Mouse (Mus musculus) frontal cortex, postnatal 14 days (tissue): Measurements from ENCODE around the gene Lima1.
A peak's percentile ranks its signal among the peaks of the same experiment; 100 is the strongest.
"Not testable (repeated sequence)": the region's sequence is repeated elsewhere in the genome, so short reads cannot be mapped to it uniquely, and the experiment has no call there.

Experiments
- DNase-seq, 2 experiments: peaks; one replicate each; pipeline ENCODE4 v3.0.0; 2022; ENCODE audit warnings: low spot score in 2 of 2

Lima1 gene

GRCm38 (mm10) chr15:99834681-99835080 lies 40.6 kb downstream of the Lima1 start:
- no peak for DNase-seq

GRCm38 (mm10) chr15:99833648-99834454 lies 41.4 kb downstream of the Lima1 start:
- DNase-seq = no peak

DNA sequence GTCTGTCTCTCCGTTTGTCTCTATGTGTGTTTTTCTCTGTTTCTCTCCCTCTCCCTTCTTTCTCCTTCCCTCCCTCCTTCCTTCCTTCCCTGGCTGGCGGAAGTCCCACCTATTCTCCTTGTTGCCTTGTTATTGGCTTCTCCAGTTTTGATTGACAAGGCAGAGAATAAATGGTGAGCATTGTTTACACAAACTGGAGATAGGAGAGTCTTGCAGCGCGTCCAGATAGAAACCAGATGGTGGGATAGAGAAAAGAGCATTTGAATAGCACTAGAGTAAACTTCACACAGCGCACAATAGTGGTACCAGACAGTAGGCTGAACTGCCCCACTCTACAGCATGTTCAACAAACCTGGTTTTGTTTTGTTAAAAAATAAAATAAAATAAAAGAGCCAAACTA lies 43.7 kb downstream of the Lima1 start:
- no peak for DNase-seq

DNA sequence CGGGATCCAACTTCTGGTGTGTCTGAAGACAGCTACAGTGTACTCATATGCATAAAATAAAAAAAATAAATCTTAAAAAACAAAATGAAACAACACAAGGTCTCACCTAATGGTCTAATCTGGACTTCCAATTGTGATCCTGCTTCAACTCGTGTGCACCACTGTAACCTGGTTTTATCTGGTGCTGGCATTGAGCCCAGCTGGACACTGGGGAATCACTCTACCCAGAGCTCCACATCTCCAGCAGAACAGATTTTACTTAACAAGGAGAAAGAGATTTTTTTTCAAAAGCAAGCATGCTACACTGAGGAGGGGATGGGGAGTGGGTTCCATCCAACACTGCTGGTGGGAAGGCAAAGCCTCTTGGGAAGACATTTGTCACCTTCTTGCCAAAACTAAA lies 47.2 kb downstream of the Lima1 start:
- DNase-seq = no peak

GRCm38 (mm10) chr15:99826210-99826888 lies 48.9 kb downstream of the Lima1 start:
- no peak for DNase-seq

DNA sequence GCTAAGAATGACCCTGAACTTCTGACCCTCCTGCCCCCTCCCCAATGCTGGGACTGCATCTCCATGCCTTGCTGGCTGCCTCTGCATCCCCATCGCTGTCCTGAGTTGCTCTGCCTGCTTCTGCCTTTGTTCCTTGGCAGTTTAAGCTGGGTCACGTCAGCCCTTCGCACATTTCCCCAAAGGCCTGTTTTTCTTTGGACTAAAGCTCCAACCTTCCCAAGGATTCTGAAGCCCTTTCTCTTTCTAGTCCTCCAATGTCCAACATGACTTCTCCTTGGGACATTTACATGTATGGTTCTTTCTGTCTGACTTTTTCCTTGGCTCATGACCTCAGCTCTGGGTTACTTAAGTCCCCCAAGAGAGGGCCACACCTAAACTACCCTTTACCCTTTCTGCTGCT lies 50.0 kb downstream of the Lima1 start:
- DNase-seq = no peak

- no peak for DNase-seq
Observed at GRCm38 (mm10) chr15:99823322-99823898, 51.8 kb downstream of the Lima1 start.

DNA sequence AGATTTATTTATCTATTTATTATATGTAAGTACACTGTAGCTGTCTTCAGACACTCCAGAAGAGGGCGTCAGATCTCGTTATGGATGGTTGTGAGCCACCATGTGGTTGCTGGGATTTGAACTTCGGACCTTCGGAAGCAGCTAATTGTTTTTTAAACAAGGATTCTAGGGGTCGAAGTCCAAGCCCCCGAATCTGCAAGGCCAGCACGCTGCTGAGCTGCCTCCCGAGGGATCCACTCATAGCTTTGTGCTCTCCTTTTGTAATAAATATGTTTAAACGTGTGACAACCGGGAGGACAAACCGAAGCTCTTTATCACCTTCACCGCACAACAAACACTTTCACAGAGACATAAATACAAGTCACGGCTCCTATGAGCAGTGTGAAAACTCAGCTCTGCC lies 52.8 kb downstream of the Lima1 start:
- DNase-seq = not testable (repeated sequence)

DNA sequence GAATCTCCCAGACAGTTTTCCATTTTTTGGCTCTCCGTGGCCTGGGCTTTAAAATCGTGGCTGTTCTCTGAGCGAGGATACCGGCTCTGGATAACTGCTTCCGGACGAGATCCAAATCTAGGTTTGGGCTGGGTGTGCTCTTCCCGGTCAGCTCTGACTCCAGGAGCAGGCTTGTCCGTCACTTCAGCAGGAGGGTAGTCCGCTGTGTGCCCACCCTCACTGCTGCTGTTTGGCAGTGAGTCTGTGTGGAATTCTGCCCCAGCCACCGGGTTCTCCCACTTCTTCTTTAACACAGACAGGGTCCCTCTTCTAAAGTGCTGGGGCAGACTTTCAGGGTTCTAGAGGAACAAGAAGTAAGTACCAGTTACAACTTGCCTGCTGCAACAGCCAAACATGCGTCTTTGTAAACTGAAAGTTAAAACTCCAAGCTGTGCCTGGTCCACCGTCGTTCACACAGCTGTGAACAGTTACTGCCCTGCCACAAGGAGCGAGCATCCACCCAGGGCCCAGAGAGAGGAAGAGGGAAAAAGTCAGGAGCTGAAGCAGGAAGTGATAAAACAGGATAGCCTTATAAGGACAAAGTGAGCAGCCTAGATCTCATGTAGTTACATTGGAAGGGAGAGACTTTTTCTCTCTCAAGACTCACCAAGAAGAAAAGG lies 55.5 kb downstream of the Lima1 start:
- DNase-seq = no peak

GRCm38 (mm10) chr15:99819109-99819440 lies 56.2 kb downstream of the Lima1 start:
- no peak for DNase-seq

- DNase-seq = no peak
Observed at GRCm38 (mm10) chr15:99818321-99819108, 56.7 kb downstream of the Lima1 start.

DNA sequence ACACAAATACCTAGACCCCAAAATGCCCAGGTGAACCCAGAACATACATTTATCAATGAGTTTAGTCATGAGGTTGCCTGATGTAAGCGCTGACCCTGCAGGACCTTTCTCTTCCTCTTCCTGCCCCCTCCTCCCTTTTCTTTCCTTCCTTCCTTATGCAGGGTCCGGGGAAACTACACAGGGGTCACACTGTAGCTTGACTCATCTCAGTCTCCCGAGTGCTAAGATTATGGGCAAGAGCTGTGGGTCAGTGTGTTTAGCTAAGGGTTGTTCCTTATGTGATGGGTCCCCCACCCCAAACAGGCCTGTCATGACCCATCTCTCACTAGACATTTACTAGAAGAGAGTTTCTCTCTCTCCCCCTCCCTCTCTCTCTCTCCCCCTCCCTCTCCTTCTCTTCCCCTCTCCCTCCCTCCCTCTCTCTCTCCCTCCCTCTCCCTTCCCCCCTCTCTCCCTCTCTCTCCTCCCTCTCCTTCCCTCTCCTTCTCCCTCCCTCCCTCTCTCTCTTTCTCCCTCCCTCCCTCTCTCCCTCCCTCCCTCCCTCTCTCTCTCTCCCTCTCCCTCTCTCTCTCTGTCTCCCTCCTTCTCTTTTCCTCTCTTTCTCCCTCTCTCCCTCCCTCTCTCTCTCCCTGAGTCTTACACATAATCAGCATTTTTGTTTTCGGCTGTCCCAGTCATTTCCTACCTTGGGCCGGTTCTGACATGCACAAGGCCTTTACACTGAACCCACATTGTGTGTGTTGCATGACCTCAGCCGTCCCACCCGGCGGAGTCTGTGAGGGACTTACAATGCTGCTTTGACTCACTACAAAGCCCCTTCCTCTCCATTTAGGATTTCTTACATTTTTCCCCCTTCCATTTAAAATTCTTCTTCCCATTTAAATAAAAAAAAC lies 57.7 kb downstream of the Lima1 start:
- no peak for DNase-seq

- no peak for DNase-seq
Observed at GRCm38 (mm10) chr15:99815999-99816398, 59.3 kb downstream of the Lima1 start.

- DNase-seq = no peak
Observed at GRCm38 (mm10) chr15:99814554-99815260, 60.5 kb downstream of the Lima1 start.

- DNase-seq = no peak
Observed at GRCm38 (mm10) chr15:99813639-99814038, 61.6 kb downstream of the Lima1 start.

GRCm38 (mm10) chr15:99812097-99812496 lies 63.2 kb downstream of the Lima1 start:
- no peak for DNase-seq

- DNase-seq = peak; percentile 36 to 37
Observed at GRCm38 (mm10) chr15:99807776-99808735, 67.2 kb downstream of the Lima1 start.

DNA sequence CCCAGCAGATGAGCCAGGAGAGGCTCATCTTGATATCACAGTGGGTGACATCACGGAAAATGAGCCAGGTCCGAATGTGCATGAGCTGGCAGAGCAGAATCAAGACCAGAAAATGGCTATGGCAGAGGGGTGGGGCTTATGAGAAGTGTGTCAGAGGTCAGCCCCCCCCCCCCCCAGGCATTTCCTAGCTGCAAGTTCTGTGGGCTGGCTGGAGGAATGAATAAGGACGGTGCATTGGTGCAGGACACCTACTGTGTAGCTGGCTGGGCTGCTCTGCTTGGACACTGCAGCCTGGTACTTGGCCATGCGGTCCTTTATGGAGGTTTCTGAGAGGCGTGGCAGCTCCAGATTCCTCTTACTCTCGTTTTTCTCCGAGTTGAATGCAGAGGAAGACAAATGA lies 69.1 kb downstream of the Lima1 start:
- no peak for DNase-seq

GRCm38 (mm10) chr15:99805673-99806072 lies 69.6 kb downstream of the Lima1 start:
- DNase-seq = no peak
